Mouse (Mus musculus) inflammation-experienced regulatory T-cells, adult 16 weeks (primary cell): ENCODE results near the gene Mafk. TPM values are rescaled to one million over a fixed set of nuclear protein-coding genes. Genes with fewer than 3 reads are reported as not detected.

Source experiments
- polyA plus RNA-seq: library from polyadenylated mRNA; unstranded; fragments of 100-300 nt; shearing (Covaris generic); gene quantifications from one replicate; pipeline ENCODE4 v1.2.1, GENCODE M21; 2017

The Mafk gene
- 53.7 TPM for polyA plus RNA-seq

GRCm38 (mm10) chr5:139791227-139792158 lies at the start of gene Mafk:
Gene Mafk, plus strand, starts transcription at chr5:139791513.

DNA sequence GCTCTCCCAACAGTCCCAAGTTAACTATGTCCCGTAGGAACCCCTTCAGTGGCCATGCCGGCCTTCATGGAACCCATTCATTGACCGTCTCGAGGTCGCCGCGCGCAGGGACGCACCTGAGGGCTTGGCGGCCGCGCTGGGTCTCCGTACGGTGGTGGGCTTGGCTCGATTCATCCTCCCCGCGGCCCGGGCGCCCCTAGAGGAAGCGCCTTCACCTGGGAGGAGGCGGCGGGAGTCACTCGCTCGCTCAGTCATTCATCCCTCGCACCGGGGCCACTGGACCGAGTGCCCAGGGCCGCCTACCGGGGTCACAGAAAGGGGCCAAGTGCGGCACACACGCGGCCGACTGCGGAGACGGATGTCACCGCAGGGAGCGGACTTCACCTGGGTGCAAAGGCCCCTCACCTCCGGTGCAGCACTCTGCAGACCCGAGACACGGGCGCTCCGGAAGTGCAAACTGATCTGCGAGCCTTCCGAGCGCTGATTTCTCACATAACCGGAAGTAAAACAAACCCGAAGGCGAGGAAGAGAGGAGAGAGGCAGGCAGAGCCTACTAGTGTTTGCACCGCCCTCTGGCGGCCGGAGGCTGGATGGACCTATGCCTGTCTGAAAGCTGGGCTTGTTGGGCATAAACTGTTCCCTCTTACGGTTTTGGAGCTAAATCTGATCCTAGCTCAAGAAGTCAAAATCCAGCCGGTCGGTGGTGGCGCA lies 15.9 kb upstream of the Mafk start, which contains the start of gene Ints1:
Ints1 (minus strand) TSS at position 459 of the 711 bp plus-strand sequence.

GRCm38 (mm10) chr5:139819538-139820181 lies 28.3 kb downstream of the Mafk start, which contains the start of gene Tmem184a:
Gene Tmem184a, minus strand, starts transcription at chr5:139819917.

DNA sequence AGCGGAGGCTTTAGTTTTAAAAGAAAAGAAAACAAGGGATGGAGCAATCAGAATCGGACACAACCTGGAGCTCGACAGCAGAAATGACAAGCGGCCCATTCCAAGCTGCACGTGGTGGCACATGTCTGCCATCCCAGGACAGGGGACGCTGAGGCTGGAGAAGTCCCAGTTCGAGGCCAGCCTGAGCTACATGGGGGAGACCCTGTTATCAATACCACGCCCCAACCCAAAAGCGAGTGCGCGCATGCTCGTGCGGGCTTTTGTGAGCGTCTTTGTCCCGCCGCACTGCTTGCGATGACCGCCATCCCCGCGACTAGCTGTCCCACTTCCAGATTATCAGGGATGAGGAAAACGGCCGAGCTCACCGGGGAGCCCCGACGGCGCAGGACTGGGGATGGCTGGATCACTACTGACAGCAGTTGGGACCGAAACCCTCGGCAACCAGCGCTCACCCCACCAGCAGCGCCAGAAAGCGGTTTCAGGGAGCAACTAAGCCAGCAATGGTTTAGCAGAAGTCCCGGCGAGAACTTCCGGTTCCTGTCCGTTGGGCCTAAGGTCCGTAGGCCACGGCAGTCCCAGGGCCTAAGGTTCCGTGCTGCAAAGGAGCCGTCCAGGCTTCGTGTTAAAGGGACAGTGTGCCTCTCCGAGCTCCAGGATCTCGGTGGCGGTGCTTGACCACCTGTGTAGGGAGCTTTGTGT lies 35.2 kb downstream of the Mafk start, which contains the start of the genes Gm26938 and Psmg3:
Gm26938 (minus strand) TSS at position 51 of the 699 bp plus-strand sequence.
Psmg3 (minus strand) TSS at position 529 of the 699 bp plus-strand sequence.

Other genes starting within 250 kb of the Mafk start
- gene Uncx, start 248.0 kb upstream of the Mafk start, polyA plus RNA-seq = not detected
- 0.12 TPM for gene Micall2, start 55.2 kb upstream of the Mafk start, polyA plus RNA-seq
- 60.7 TPM for gene Ints1, start 15.8 kb upstream of the Mafk start, polyA plus RNA-seq
- not detected for gene Tmem184a, start 28.4 kb downstream of the Mafk start, polyA plus RNA-seq
- not detected for gene Gm26938, start 34.9 kb downstream of the Mafk start, polyA plus RNA-seq
- gene Psmg3, start 35.4 kb downstream of the Mafk start, polyA plus RNA-seq = 56.0 TPM
- not detected for gene Elfn1, start 116.4 kb downstream of the Mafk start, polyA plus RNA-seq